Mouse (Mus musculus) ES-Bruce4 (cell line): ENCODE data around the gene Adk. TPM values are rescaled to one million over a fixed set of nuclear protein-coding genes. Genes with fewer than 3 reads are reported as not detected.

Experiments used
- H3K27ac ChIP-seq: 2 replicates; pipeline ENCODE4 v1.5.1; 2012; ENCODE audit warnings: low read length, inconsistent platforms; ENCODE audit not compliant: insufficient read depth
- H3K27me3 ChIP-seq: 2 replicates; pipeline ENCODE4 v1.6.1; 2012; ENCODE audit warnings: mild to moderate bottlenecking, low read length, inconsistent platforms; ENCODE audit not compliant: control insufficient read depth, poor library complexity, insufficient read depth, severe bottlenecking
- H3K36me3 ChIP-seq: 2 replicates; pipeline ENCODE4 v1.6.1; 2012; ENCODE audit warnings: inconsistent platforms, mild to moderate bottlenecking, low read length, moderate library complexity; ENCODE audit not compliant: control insufficient read depth, poor library complexity, insufficient read depth, severe bottlenecking
- H3K4me1 ChIP-seq: one replicate; pipeline ENCODE4 v1.8.1; 2011; ENCODE audit warnings: low read length; ENCODE audit not compliant: control insufficient read depth, insufficient read depth
- H3K4me3 ChIP-seq: 2 replicates; pipeline ENCODE4 v1.5.1; 2011; ENCODE audit warnings: low read depth, mild to moderate bottlenecking, low read length
- H3K9ac ChIP-seq: 2 replicates; pipeline ENCODE4 v1.6.1; 2012; ENCODE audit warnings: low read depth, mild to moderate bottlenecking, inconsistent platforms; ENCODE audit not compliant: poor library complexity, severe bottlenecking
- H3K9me3 ChIP-seq: replicated peaks from 2 replicates; pipeline ENCODE4 v1.6.1; 2012; ENCODE audit warnings: mild to moderate bottlenecking, low read length, inconsistent platforms; ENCODE audit not compliant: control insufficient read depth, poor library complexity, insufficient read depth, severe bottlenecking
- CTCF ChIP-seq: IDR thresholded peaks from one replicate; pipeline ENCODE4 v1.8.1; 2011; ENCODE audit warnings: low read depth, low read length
- EP300 ChIP-seq: IDR thresholded peaks from 2 replicates; pipeline ENCODE4 v1.6.1; 2011; ENCODE audit warnings: low read depth, low read length; ENCODE audit not compliant: insufficient read depth
- POLR2A ChIP-seq: IDR thresholded peaks from one replicate; pipeline ENCODE4 v1.8.1; 2011; ENCODE audit warnings: low read length; ENCODE audit not compliant: insufficient read depth
- polyA plus RNA-seq: library from polyadenylated mRNA; stranded (reverse); fragments of >200 nt; gene quantifications from 2 replicates; pipeline ENCODE4 v1.2.4, GENCODE M21; 2011; ENCODE audit warnings: low read depth; ENCODE audit not compliant: missing spikeins, insufficient read depth, insufficient read length

The Adk gene
- polyA plus RNA-seq, 1 experiment, result 110 TPM

DNA sequence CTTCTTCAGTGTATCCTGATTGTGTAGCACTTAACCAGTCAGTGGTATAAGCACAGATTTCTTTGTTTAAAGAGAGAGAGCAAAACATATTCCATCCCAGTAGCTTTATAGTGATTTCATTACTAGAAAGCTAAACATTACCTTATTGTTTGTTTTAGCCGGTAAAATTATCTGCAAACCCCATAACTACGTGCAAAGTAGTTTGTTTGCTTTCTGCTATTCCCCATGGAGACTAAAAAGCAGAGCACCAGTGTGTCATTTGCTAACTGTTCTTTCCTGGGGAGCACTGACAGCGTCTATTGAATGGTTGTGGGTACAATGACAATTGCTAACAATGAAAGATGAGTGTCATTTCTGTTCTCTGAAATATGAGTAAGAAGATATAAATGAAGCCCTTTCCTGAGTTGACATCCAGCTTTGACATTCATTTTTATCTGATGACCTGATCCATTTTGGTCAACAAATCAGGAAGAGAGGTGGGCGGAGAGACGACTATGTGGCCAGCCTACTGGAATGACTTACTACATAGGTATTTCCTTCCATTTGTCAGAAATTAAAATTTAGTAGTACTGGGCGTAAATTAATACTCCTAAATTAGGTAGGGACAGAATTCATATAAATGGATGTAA is 226.6 kb downstream of the Adk start:
- Histone ChIP-seq H3K4me3 (no peak overlapping the region), H3K27me3 (no peaks in the 10 kb centered on the region), H3K27ac (no peak overlapping the region), H3K9ac (no peak overlapping the region), H3K36me3 (no peaks in the 10 kb centered on the region), H3K9me3 (no peaks in the 10 kb centered on the region), H3K4me1 (no peaks in the 10 kb centered on the region)
- no peak for TF ChIP-seq POLR2A
- no peak for TF ChIP-seq CTCF
- TF ChIP-seq EP300, result no peak

DNA sequence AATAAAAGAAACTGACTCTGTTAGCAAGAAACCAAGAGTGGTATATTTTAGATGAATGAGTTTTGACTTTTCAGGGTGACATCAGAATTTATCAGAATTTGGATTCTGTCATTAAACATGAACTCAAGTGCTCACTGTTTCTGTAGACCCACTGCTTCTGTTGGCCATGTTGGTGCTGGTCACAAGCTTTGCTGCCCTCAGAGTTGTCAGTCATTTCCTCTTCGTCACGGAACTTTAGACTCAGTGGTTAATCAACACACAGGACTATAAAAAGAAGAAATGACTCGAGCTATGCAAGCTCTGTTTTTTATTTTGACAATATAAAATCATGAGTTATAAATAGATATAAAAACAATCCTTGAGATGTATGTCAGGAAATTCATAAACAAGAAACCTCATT is 228.1 kb downstream of the Adk start:
- TF ChIP-seq CTCF, result no peak
- no peak for TF ChIP-seq POLR2A
- no peak for TF ChIP-seq EP300
- Histone ChIP-seq H3K4me1 (no peaks in the 10 kb centered on the region), H3K9me3 (no peaks in the 10 kb centered on the region)

DNA sequence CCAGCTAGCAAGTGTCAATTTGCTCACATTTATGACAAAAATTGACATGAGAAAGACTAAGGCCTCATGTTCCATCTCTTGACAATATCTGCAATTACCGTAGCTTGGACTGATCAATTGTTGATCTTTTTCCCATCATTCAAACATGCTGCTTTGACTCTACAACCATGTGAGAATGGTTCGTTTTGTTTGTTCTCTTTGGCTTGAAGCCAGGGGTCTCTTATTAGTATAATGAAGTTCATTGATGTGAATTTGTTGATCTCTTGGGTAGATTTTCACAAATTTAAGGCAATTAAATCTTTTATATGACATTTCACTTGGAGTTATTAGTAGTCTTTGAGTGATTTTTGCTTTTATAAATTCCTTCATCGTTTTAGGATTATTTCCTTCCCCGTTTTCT is 229.1 kb downstream of the Adk start:
- Histone ChIP-seq H3K4me3 (no peak overlapping the region), H3K27me3 (no peaks in the 10 kb centered on the region), H3K27ac (no peak overlapping the region), H3K36me3 (no peaks in the 10 kb centered on the region), H3K9me3 (no peaks in the 10 kb centered on the region), H3K9ac (no peak overlapping the region), H3K4me1 (no peaks in the 10 kb centered on the region)
- TF ChIP-seq CTCF (no peak), EP300 (no peak), POLR2A (no peak)

More for the DNA sequence above, 228.1 kb downstream of the Adk start:
- no peak overlapping the region for H3K4me3 ChIP-seq
- no peaks in the 10 kb centered on the region for H3K36me3 ChIP-seq
- no peaks in the 10 kb centered on the region for H3K27me3 ChIP-seq
- no peak overlapping the region for H3K27ac ChIP-seq
- no peak overlapping the region for H3K9ac ChIP-seq

DNA sequence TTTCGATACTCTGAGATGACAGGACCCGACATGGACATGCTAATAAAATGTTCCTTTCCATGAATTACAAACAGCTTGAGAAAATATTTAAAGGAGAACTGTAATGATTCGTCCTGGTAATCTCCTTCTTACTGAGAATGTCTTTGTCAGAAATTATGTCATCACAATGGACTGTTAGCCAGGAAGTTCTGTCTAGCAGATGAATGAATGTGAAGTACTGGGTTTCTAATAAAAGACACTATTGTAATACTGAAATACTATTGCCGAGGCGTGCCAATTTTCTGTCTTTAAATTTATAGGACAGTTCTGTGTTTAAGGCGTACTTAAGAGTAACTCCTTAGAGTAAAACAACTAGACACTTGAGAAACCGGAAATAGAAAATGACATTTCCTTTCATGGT is 231.7 kb downstream of the Adk start:
- H3K27me3 ChIP-seq, result no peaks in the 10 kb centered on the region
- no peaks in the 10 kb centered on the region for H3K9me3 ChIP-seq
- no peaks in the 10 kb centered on the region for H3K36me3 ChIP-seq
- H3K4me3 ChIP-seq, result no peak overlapping the region
- H3K9ac ChIP-seq, result no peak overlapping the region
- no peak overlapping the region for H3K27ac ChIP-seq
- TF ChIP-seq EP300 (no peak), CTCF (no peak), POLR2A (no peak)
- H3K4me1 ChIP-seq, result no peaks in the 10 kb centered on the region

DNA sequence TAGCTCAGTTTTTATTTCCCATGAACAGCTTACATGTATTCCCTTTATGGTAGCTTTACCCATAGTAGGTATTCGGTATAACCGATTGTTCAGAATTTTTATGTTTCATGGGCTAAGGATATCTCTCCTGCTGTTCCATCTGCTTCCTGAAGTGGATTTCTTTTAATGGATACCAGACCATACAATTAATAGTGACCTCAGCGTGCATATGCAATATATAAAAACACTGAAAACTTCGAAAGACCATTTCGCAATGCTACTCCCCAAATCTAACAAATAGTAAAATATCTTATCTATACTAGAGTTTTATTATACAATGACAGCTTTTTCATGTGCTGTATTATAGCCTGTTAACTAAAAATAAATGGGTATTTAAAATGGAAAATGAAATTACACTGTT is 232.5 kb downstream of the Adk start:
- Histone ChIP-seq H3K27me3 (no peaks in the 10 kb centered on the region), H3K27ac (no peak overlapping the region), H3K9me3 (no peaks in the 10 kb centered on the region), H3K4me3 (no peak overlapping the region), H3K4me1 (no peaks in the 10 kb centered on the region), H3K36me3 (no peaks in the 10 kb centered on the region), H3K9ac (no peak overlapping the region)
- no peak for TF ChIP-seq CTCF
- no peak for TF ChIP-seq POLR2A
- no peak for TF ChIP-seq EP300

DNA sequence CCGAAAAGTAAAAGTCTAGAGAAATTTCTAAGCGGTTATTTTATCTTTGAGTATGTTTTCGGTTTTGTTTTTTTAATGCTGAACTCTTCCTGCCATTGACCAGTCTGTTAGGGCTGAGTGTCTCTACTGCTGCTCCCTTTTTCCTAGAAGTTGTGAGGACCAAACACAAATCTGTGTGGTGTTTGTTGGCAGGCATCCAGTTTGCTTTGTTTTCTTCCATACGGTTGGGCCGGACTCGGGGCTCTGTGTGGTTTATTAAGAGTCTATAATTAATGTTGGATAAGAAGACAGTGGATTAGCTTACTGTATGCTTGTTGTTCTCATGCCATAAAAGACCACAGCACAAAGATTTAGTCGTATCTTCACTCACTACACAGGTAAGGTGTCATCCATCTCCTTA is 233.9 kb downstream of the Adk start:
- no peaks in the 10 kb centered on the region for H3K4me1 ChIP-seq

More for the DNA sequence above, 233.9 kb downstream of the Adk start:
- Histone ChIP-seq H3K27ac (no peak overlapping the region), H3K9me3 (no peaks in the 10 kb centered on the region), H3K36me3 (no peaks in the 10 kb centered on the region), H3K9ac (no peak overlapping the region), H3K27me3 (no peaks in the 10 kb centered on the region), H3K4me3 (no peak overlapping the region)
- no peak for TF ChIP-seq POLR2A
- no peak for TF ChIP-seq CTCF
- TF ChIP-seq EP300, result no peak
